Mouse (Mus musculus) large intestine, adult 2 months (tissue): ENCODE measurements around the gene Hdlbp. TPM values are rescaled to one million over a fixed set of nuclear protein-coding genes. Genes with fewer than 3 reads are reported as not detected.

Source experiments
- polyA plus RNA-seq: library from polyadenylated mRNA; depleted of rRNA; stranded (reverse); fragments of >200 nt; gene quantifications from 2 replicates; pipeline ENCODE4 v1.2.3, GENCODE M21; 2012; rRNA removed

The Hdlbp gene
- polyA plus RNA-seq, 1 experiment = 75.7 TPM

Other genes starting within 250 kb of the Hdlbp start
- 1.7 and 2.6 TPM in 2 replicates for gene Sned1, start 243.0 kb downstream of the Hdlbp start, polyA plus RNA-seq
- gene Mterf4, start 172.9 kb downstream of the Hdlbp start, polyA plus RNA-seq = 7.9 and 8.7 TPM in 2 replicates
- gene Ppp1r7, start 136.0 kb downstream of the Hdlbp start, polyA plus RNA-seq = 3.6 and 4.7 TPM in 2 replicates
- 2.5 and 4.1 TPM in 2 replicates for gene Pask, start 135.3 kb downstream of the Hdlbp start, polyA plus RNA-seq
- gene Ano7, start 104.9 kb downstream of the Hdlbp start, polyA plus RNA-seq = 20.0 and 35.3 TPM in 2 replicates
- 12.0 and 17.7 TPM in 2 replicates for gene Farp2, start 33.3 kb upstream of the Hdlbp start, polyA plus RNA-seq
- 262 and 267 TPM in 2 replicates for gene Stk25, start 179.8 kb upstream of the Hdlbp start, polyA plus RNA-seq
- 23.9 and 25.5 TPM in 2 replicates for gene Bok, start 206.8 kb upstream of the Hdlbp start, polyA plus RNA-seq